Mouse (Mus musculus) right cerebral cortex, postnatal 4 days (tissue): Measurements from ENCODE around the gene Eif2ak2.

Experiments
- DNase-seq: peaks from one replicate; pipeline ENCODE4 v3.0.0-alpha.2; 2022

The Eif2ak2 gene

GRCm38 (mm10) chr17:78882401-78883112 lies at the start of gene Eif2ak2:
Gene Eif2ak2 (minus strand): TSS chr17:78882573.
- DNase-seq, result peak; percentile 55

DNA sequence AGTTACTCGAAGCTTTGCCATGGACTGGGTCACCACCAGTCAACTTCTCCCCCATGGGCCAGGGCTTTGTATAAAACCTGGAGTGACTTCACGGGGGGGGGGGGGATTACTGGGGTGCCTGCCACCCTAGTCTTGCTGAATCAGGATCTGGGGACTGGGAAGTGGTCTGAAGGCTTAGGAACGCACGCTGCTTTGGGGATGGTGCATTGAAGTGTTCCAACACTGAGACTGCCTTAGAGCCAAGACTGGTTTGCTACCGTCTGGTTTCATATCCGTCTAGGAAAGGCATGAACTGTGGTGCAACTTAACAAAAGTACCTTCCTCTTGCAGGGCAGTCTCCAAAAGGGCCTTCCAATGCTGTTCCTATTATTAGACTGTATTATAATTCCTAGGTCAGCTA lies 35.3 kb upstream of the Eif2ak2 start:
- no peak for DNase-seq

- no peak for DNase-seq
Measured at GRCm38 (mm10) chr17:78916899-78917298, 34.5 kb upstream of the Eif2ak2 start.

GRCm38 (mm10) chr17:78916369-78916813 lies 34.0 kb upstream of the Eif2ak2 start, which contains the start of gene Cebpzos:
Gene Cebpzos (plus strand): TSS chr17:78916500.
- DNase-seq, result peak; percentile 82

DNA sequence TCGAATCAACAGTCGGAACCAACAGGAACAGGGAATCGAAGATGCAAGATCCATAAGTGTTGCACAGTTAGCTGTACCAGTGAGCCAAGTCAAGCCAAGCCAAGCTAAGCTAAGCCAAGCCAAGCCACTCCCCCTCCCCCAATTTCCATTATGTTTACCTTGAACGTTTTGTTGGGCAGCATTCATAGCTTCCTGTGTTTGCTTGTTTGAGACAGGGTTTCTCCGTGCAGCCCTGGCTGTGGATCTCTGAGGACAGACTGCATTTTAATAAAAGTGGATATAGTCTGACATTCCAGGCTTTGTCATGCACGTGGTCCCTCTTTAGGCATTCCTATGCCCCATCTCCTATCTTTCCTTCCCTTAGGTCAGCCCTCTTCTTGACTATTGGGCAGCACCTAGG lies 33.4 kb upstream of the Eif2ak2 start:
- no peak for DNase-seq

- DNase-seq, result no peak
Measured at GRCm38 (mm10) chr17:78913921-78914320, 31.5 kb upstream of the Eif2ak2 start.

DNA sequence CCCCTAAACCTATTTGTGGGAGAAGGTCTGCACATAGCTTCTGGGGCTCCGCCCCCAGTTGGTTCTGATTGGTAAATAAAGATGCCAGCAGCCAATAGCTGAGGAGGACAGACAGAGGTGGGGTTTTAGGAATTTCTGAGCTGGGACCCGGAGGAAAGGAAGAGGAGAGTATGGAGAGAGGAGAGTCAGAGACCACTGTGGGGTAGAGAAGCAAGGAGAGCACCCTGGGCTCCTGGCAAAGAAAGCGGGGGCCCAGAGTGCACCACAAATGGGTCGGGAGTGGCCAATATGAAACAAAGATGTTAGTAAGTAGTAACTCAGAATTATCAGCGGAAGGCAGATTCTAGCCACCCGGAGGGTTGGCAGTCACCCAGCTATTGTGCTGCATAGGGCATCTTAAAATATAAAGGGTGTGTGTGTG lies 30.5 kb upstream of the Eif2ak2 start:
- peak; percentile 32 for DNase-seq

GRCm38 (mm10) chr17:78909374-78909773 lies 27.0 kb upstream of the Eif2ak2 start:
- no peak for DNase-seq

DNA sequence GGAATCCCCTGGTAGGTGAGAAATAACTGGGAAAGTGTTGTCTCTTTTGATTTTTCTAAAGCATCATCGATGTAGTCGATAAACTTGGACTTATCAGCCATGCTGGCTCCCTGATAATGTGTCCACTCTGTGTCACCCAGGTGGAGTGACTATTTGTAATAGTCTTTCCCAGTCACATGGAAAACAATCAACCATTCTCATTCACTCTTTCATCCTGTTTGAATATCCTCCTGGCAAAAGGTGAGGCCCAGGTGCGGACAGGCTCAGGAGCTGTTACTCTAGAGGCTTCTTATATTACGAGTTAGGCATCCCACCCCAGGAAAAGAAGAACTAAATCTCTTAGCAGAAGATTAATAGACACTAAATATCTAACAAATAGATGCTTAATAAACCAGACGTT lies 24.5 kb upstream of the Eif2ak2 start, which contains the start of gene Sult6b1:
TSS of gene Sult6b1 (minus strand) at position 101 of the 400 bp plus-strand sequence.
- DNase-seq, result no peak

DNA sequence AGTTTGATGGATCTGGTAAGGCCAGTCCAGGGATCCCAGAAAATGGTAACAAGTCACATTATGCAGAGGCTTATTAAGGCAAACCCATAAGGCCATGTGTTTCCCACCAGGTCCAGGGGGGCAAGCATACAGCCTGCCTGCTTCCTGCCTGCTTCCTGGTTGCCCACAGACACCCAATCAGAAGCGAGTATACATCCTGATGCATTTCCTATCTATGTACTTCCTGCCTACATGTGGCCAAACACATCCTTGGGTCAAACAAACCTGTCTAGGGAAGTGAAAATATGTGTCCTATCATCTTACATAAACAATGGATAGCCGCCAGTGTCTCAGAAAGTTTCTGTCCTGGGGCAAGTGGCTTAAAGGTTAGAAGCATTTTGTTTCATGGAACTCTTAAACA lies 20.8 kb upstream of the Eif2ak2 start:
- no peak for DNase-seq

- DNase-seq, result peak; percentile 49
Measured at GRCm38 (mm10) chr17:78895394-78895793, 13.0 kb upstream of the Eif2ak2 start.

- no peak for DNase-seq
Measured at GRCm38 (mm10) chr17:78894991-78895390, 12.6 kb upstream of the Eif2ak2 start.

DNA sequence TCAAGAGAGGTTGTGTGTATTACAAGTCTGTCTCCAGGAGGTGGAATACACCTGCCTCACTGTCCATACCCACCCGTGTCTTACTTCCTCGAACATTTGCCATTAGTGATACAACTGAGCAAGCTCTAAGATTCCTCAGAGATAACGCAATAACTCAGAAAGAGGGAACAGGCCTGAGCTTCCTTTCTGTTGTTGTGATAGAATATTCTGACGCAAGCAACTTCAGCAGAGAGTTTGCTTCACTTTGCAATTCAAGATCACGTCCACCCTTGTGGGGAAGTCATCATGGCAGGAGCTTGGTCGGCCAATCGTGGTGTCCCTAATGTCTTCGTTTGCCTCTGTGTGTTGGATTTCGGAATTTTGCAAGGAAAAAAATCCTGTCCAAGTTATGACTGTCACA lies 8.6 kb upstream of the Eif2ak2 start:
- no peak for DNase-seq

GRCm38 (mm10) chr17:78889184-78889583 lies 6.8 kb upstream of the Eif2ak2 start:
- DNase-seq, result no peak

DNA sequence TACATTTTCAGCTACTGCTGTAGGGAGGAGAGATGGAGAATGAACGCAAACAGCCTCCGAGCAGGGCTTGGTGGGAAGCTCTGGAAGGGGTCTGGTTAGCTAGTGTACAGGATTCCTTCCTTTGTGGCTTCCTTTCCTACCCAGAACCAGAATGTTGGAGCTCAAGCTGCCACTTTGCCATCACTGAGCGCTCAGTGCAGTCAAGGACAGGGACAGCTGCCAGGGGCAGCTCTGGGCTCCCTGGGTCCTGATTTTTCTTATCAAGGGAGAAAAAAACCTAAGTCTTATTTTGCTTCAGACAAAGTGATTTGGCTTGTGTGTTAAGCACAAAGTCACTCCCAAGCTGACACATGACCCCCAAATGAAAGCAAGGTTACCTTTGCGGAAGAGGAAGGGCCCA lies 6.2 kb upstream of the Eif2ak2 start:
- no peak for DNase-seq

DNA sequence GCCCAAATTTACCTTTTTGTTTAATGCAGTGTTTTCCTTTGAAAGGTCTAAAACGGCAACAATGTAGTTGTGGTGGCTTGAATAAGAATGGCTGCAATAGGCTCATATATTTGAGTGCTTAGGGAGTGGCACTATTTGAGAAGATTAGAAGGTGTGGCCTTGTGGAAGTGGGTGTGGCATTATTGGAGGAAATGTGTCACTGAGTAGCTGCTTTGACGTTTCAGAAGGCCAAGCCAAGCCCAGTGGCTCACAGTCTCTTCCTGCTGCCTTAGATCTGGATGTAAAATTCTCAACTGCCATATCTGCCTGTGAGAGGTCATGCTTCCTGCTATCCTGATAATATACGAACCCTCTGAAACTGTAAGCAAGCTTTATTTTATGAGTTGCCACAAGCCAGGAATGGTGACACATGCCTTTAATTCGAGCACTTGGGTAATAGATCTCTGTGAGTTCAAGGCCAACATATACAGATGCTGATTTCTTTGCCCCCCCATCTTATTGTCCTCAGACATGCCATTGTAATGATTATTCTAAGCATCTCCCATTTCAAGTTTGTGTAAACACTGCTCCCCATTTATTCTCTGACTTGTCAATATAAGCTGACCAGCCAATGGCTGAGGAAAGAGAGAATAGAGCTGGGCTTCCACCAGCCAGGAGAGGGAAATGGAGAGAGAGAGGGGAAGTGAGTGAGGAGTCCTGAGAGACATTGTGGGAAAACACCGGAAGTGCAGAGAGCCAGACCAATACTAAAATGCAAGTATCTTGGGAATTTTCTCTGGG lies 3.1 kb upstream of the Eif2ak2 start:
- DNase-seq, result no peak

- DNase-seq, result no peak
Measured at GRCm38 (mm10) chr17:78883291-78883690, 918 bp upstream of the Eif2ak2 start.

- no peak for DNase-seq
Measured at GRCm38 (mm10) chr17:78881878-78882304, 482 bp downstream of the Eif2ak2 start.

DNA sequence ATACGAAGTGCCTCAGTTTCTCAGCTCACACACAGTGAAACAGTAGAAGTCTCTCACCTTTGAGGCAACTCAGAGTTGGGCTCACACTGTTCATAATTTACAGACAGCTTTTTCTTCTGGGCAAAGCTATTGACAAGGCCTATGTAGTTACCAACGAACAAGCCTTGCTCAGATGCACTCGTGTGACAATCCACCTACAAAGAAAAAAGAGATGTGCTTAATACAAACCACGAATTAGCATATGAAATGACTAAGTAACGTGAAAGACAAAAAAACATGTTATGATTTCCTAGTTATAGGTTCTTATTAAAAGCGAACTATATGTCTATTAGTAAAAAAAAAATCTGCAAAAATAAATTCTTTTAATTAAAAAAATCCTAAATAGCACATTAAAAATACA lies 8.5 kb downstream of the Eif2ak2 start:
- DNase-seq, result no peak

DNA sequence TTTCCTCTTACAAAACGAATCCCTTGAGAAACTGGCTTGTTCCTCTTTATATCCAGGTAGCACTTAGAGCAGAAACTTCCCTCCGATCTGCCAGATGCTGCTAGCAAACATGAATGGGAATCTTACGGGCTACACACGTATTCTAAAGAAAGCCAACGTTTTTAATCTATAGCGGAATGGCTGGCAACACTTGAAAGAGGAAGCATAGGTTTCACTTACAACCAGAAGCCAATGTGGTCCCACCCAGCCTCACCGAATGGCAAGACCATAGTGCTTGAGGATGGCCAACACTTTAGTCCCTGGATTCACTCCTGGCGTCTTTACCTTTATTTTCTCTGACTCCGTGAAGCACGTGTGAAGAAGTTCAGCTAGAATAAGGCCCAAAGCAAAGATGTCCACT lies 26.1 kb downstream of the Eif2ak2 start:
- DNase-seq, result no peak

GRCm38 (mm10) chr17:78842271-78842928 lies 40.0 kb downstream of the Eif2ak2 start:
- DNase-seq, result no peak

GRCm38 (mm10) chr17:78836056-78836455 lies 46.3 kb downstream of the Eif2ak2 start:
- no peak for DNase-seq
